Mouse (Mus musculus) cerebellum, adult 18-20 months (tissue): ENCODE results near the gene Dapk3.
"Not testable (repeated sequence)": the region's sequence is repeated elsewhere in the genome, so short reads cannot be mapped to it uniquely, and the experiment has no call there.

ENCODE experiments used
- DNase-seq, 2 experiments: peaks; one replicate each; pipeline ENCODE4 v3.0.0; 2021

Gene Dapk3

DNA sequence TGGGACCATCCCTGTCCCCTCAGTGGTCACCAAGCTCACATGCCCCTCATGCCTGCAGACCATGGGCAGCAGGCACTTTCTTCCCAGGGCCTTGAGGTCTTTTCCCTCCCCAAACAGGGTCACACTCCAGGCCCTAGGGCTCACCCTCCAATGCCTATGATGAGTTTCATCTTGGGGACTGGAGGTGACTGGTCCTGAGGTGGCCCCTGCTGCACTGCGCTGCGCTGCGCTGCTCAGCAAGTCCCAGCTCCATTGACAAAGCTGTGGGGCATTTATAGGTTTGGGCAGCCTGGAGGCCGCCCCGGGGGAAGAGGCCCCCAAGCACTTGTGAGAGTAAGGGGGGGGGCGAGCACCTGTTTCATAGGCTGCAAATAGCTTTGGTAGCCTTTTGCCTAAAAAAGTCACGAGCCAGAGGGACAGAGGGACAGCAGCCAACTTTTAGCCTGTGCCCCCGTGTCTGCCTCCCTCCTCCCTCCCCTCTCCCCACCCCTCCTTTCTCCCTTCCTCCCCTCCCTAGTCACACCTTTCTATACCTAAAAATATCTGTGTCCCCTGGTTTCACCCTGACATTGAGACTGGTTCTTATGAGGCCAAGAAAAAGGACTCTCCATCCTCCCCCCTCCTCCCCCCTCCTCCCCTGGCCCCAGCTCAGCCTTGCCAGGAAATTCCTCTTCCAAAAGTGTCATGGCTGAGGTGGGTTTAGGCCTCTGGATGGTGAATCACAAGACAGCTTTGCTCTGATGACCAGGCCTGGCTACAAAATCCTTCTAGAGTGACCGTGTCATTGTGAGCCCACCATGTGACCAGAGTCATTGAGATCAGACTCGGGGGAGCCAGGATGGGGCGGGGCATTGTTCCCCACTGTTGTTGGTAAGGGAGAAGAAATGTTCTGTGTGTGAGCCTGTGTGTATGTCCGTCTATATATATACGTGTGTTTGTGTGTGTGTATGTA, 19.3 kb downstream of the Dapk3 start, which contains the start of gene Nmrk2:
TSS of gene Nmrk2 (minus strand) at position 245 of the 952 bp plus-strand sequence.
- DNase-seq, result no peak

DNA sequence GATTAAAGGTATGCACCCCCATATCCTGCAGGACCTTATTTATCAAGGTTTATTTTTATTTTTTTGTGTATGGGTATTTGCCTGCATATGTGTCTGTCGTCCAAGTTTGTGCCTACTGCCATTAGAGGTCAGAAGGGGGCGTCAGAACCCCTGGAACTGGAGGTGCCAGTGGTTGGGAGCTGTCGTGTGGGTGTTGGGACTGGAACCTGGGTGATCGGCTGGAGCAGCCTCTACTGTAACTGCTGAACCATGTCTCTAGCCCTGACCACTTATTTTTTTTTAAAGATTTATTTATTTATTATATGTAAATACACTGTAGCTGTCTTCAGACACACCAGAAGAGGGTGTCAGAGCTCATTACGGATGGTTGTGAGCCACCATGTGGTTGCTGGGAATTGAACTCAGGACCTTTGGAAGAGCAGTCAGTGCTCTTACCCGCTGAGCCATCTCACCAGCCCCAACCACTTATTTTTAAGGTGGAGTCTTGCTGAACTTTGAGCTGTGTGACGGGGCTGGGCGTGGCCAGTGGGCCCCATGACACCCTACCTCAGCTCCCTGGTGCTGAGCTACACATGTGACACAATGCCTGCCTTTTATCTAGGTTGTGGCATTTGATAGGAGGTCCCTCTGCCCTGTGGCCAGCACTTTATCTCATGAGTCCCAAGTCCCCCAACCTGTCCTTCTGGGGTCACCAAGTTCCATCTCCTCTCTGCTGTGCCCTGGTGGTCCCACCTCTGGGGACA, 20.3 kb downstream of the Dapk3 start:
- no peak for DNase-seq

- no peak for DNase-seq
These were observed 21.3 kb downstream of the Dapk3 start for GRCm38 (mm10) chr10:81204137-81204536.

- DNase-seq, result no peak
These were observed 27.3 kb downstream of the Dapk3 start for GRCm38 (mm10) chr10:81210154-81210553.

GRCm38 (mm10) chr10:81216260-81216659, 33.5 kb downstream of the Dapk3 start:
- DNase-seq, result no peak

DNA sequence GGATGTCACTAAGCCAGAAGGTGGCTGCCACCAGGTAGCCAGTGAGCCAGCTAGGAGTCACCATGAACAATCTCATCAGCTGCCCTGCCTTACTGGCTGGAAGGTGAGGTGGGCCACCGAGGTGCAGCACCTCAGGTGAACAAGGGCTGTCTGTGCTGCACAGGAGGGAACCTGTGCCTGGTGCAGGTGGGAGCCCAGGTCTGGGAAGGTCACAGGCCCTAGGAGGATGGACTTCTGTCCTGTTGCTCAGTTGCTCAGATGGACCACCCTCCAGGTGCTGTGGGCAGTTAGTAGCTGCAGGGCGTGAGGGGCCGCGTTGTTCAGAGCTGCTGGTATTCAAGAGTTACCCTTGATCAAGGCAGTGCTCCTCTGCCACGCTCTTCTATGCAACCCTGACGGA, 34.0 kb downstream of the Dapk3 start:
- DNase-seq, result no peak

- peak in 1 of 2 experiments; percentile 39 for DNase-seq
These were observed 34.5 kb downstream of the Dapk3 start for GRCm38 (mm10) chr10:81217267-81217666.

DNA sequence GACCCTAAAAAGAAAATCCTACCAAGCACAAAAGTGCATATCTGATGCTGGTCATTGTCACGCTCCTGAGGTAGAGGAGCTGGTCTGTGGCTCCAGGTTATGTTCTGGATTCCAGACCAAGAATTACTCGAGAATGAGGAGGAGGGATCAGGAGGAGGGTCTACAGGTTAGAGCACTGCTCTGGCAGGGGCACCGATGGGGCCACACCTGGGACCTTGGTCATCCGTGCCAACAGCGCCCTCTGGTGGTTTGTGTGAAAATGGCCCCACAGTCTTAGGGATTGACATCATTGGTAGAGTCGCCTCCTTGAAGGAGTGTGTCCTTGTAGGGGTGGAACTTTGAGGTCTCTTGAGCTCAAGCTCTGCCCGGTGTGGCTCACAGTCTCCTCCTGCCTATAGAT, 35.2 kb downstream of the Dapk3 start:
- peak; percentile 70 to 79 for DNase-seq

GRCm38 (mm10) chr10:81221402-81222015, 38.7 kb downstream of the Dapk3 start:
- DNase-seq, result no peak

DNA sequence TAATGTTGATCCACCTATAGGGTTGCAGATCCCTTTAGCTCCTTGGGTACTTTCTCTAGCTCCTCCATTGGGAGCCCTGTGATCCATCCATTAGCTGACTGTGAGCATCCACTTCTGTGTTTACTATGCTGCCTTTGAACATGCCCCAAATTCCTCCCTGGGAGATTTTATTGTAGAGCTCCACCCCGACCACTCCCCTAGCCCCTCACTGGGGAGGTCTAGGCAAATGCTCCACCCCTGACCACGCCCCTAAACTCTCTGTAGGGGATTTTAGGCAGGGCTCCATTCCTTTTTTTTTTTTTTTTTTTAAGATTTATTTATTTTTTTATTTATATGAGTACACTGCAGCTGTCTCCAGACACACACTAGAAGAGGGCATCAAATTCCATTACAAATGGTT, 40.9 kb downstream of the Dapk3 start:
- not testable (repeated sequence) for DNase-seq

DNA sequence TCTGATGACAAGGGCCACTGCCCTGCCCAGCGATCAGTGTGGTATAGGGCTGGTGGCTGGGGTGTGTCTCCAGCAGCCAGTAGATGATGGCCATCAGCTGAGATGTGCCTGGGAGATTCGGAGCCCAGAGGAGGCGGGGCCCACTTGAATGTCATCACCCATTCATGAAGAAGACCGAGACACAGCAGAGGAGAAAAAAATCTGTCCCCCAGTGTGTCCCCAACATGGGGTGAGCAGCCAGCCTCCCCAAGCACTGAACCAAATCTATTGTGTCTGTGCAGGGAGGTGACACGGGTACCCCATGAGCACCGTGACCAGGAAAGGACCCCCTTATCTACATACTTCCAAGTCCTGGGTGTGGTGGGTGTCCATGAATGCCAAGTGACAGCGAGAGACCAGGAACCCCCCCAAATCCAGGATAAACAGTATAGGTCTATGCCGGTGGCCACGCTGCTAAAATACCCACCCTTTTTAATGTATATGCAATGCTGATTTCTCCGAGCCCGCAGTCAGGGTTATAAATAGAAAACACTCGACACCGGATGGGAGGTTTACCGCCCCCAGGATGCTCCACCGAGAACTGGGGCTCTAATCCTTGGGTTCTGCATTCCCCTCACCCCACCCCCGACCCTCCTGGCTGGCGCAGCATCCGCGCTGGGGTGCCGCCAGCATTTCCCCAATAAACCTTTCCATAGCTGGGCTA, 47.1 kb downstream of the Dapk3 start:
- peak; percentile 51 to 66 for DNase-seq

GRCm38 (mm10) chr10:81230438-81231332, 47.9 kb downstream of the Dapk3 start, which contains the start of gene Atcay:
Gene Atcay (minus strand): TSS chr10:81230833.
- peak; percentile 85 to 92 for DNase-seq

- DNase-seq, result peak in 1 of 2 experiments; percentile 31
These were observed 48.6 kb downstream of the Dapk3 start for GRCm38 (mm10) chr10:81231436-81231835.

DNA sequence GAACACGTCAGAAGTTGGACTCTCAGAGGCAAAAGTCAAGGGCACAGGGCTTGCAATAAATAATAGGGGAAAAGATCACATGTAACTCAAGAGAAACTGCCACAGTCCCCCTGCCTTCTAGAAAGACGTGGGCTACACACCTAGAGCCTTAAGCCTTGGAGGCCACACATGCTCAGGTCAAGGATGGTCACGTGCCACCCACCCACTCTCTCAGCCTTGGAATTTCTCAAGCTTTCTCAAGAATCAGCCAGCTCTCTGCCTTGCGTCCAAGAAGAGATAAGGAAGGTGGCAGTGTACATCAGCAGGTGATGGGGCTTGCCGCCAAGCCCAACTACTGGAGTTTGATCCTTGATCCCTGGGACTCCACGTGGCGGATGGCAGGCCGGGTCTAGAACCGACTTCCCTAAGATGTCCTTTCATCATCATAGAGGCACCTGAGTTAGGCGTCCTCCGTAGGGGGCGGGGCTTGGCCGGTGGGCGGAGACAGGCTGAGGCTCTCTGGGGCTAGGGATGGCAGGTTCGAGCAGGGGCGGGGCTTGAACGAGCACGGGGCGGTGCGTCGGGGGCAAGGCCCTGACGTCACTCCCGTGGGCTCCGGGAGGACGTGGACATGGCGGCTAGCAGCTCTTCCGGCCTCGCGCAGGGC, 49.9 kb downstream of the Dapk3 start, which contains the start of gene Zfr2:
TSS of gene Zfr2 (plus strand) at position 576 of the 646 bp plus-strand sequence.
- DNase-seq, result peak; percentile 96 to 97

DNA sequence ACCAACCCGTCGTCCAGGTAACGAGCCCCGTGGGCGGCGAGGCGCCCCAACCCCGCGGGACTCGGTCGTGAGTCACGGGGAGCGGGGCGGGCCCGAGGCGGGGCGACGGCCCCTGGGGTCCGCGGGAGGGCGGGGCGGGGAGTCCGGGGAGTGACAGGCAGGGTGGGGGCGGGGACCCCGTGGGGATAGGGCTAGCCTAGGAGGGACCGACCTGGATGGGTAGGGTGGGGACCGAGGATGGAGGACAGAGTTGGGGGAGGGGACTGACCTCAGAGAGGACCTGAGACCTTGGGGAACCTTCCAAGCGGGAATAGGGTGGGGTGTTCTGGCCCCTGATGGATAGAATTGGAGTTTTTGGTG, 50.4 kb downstream of the Dapk3 start:
- no peak for DNase-seq

GRCm38 (mm10) chr10:81234206-81234605, 51.4 kb downstream of the Dapk3 start:
- no peak for DNase-seq

GRCm38 (mm10) chr10:81236471-81237268, 53.9 kb downstream of the Dapk3 start:
- DNase-seq, result no peak

- no peak for DNase-seq
These were observed 55.8 kb downstream of the Dapk3 start for GRCm38 (mm10) chr10:81238618-81239017.

DNA sequence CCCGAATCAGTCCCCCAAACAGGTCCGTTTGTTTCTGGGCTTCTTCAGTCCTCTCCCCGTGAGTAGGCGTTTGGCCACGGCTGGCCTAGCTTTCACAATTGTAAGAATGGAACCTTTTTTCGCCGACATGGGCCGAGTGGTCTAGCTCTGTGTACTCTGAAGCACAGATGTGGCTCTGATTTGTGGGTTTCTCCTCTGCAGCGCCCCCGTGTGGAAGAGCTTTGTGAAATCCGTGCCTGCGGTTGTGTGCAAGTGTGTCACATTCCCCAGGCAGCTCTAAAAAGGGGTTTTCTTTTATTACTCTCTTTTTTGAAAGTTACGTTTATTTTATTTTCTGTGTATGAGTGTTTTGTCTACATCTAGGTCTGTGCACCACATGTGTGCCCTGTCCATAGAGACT, 58.1 kb downstream of the Dapk3 start:
- DNase-seq, result peak in 1 of 2 experiments; percentile 68

DNA sequence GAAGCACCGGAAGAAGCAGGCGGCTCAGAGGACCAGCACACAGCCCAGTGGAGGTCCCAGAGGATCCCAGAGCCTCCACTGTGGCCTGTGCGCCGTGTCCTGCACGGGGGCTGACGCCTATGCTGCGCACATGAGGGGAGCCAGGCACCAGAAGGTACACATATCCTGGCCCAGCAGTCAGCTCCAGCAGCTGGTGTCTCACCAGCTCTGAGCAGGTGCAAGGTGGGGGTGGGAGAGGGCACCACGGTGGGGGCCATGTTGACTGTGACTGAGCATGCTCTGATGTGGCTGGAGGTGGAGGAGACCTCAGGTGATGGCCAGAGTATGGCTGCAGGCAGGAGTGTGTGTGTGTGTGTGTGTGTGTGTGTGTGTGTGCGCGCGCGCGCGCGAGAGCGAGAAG, 59.2 kb downstream of the Dapk3 start:
- DNase-seq, result no peak
